Mouse (Mus musculus) heart, embryonic 13.5 days (tissue): ENCODE measurements around the gene Epb42. TPM values are rescaled to one million over a fixed set of nuclear protein-coding genes. Genes with fewer than 3 reads are reported as not detected.
"Not testable (repeated sequence)": the region's sequence is repeated elsewhere in the genome, so short reads cannot be mapped to it uniquely, and the experiment has no call there.

Experiments used
- ATAC-seq: fragments of 200-750 bp; cut with Nextera tagmentation; 2 replicates; pipeline ENCODE4 v1.8.0; 2017; ENCODE audit warnings: moderate TSS enrichment; ENCODE audit not compliant: insufficient number of reproducible peaks, low FRiP score, low TSS enrichment; ENCODE audit errors: extremely low read depth
- H3K27ac ChIP-seq: fragments of 300-500 bp; sonication (generic); replicated peaks from 2 replicates; pipeline ENCODE4 v1.5.1; 2015; ENCODE audit warnings: moderate library complexity, mild to moderate bottlenecking, inconsistent platforms
- H3K27me3 ChIP-seq: fragments of 300-500 bp; sonication (generic); replicated peaks from 2 replicates; pipeline ENCODE4 v1.6.1; 2015; ENCODE audit warnings: mild to moderate bottlenecking, inconsistent platforms
- H3K36me3 ChIP-seq: fragments of 300-500 bp; sonication (generic); 2 replicates; pipeline ENCODE4 v1.6.1; 2015; ENCODE audit warnings: mild to moderate bottlenecking, inconsistent platforms
- H3K4me1 ChIP-seq: fragments of 300-500 bp; sonication (generic); 2 replicates; pipeline ENCODE4 v1.6.1; 2015; ENCODE audit warnings: inconsistent platforms
- H3K4me2 ChIP-seq: fragments of 300-500 bp; sonication (generic); 2 replicates; pipeline ENCODE4 v1.6.1; 2015; ENCODE audit warnings: inconsistent platforms, mild to moderate bottlenecking, moderate library complexity
- H3K4me3 ChIP-seq: fragments of 300-500 bp; sonication (generic); 2 replicates; pipeline ENCODE4 v1.5.1; 2015; ENCODE audit warnings: moderate library complexity, mild to moderate bottlenecking, inconsistent platforms
- H3K9ac ChIP-seq: fragments of 300-500 bp; sonication (generic); 2 replicates; pipeline ENCODE4 v1.6.1; 2015; ENCODE audit warnings: inconsistent platforms, mild to moderate bottlenecking, moderate library complexity
- H3K9me3 ChIP-seq: fragments of 300-500 bp; sonication (generic); 2 replicates; pipeline ENCODE4 v1.6.1; 2016; ENCODE audit warnings: inconsistent platforms
- WGBS: fragments of 180-500 bp; shearing (Covaris S2); methylation state at CpG from one replicate; pipeline ENCODE4 v1.1.7; 2015; ENCODE audit warnings: mixed read lengths; 5-methylcytosine and 5-hydroxymethylcytosine counted together
- polyA plus RNA-seq: library from polyadenylated mRNA; unstranded; fragments of >200 nt; fragmentation: Nextera tagmentation; extraction: Ambion mirVana; gene quantifications from 2 replicates; pipeline ENCODE4 v1.2.1, GENCODE M21; 2015

Epb42 gene
- polyA plus RNA-seq, 1 experiment from 2014 or later = 8.5 TPM

DNA sequence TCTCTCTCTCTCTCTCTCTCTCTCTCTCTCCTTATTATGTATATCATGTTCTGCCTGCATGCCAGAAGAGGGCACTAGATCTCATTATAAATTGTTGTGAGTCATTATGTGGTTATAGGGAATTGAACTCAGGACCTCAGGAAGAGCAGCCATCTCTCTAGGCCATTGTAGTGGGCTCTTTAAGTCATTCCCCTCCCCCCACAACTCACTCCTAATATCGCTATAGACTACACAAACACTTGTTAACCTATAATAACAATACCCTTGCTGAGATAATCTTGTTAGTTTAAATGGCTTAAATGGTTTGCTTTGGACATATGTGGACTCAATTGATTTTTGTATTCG lies 58.2 kb downstream of the Epb42 start:
- H3K27ac ChIP-seq = no peak overlapping the region
- WGBS = 60% methylated on average over 2 of the region's 2 CpGs
- H3K9ac ChIP-seq = no peak overlapping the region

DNA sequence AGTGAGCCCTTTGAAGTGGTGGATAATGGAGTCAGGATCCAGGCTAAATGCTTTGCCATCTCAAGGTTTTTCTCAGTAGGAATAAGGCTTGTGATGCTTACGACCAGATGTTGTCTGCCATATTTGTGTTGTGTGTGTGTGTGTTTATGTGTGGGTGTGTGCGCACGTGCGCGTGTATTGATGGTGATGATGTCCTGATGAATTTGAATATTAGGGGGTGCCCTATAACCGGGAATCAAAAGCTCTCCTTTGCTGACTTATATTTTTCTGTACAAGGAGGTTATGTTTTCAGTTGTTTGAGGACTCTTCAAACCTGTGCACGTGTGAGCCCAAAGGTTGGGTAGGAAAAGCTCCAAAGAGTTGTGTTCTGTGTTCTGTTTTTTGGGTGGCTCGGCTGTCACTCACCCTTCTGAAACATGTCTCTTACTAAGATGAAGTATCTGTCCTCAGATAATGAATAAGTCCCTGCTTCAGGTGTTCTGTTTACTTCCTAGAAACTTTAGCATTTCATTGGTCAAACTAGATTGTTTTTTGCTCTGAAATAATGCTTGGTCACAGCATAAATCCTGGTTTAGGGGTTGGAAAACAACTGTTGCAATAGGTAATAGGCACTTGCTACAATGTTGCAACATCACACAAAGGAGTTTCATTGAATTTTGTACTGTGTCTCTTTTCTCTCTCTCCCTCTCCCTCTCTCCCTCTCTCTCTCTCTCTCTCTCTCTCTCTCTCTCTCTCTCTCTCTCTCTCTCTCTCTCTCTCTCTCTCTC lies 58.8 kb downstream of the Epb42 start:
- Histone ChIP-seq H3K9me3 (no peaks in the 10 kb centered on the region), H3K27ac (no peak overlapping the region), H3K27me3 (peaks cover 3% of the 10 kb centered on the region), H3K9ac (peak overlapping the region; percentile 91), H3K36me3 (no peaks in the 10 kb centered on the region), H3K4me3 (peak overlapping the region; percentile 84), H3K4me1 (peaks cover 3% of the 10 kb centered on the region; the same call in 1 of the 2 replicates), H3K4me2 (peak overlapping the region; percentile 94)
- ATAC-seq = no peak
- 80% methylated on average over 8 of the region's 8 CpGs for WGBS

More for the DNA sequence above, 58.2 kb downstream of the Epb42 start:
- Histone ChIP-seq H3K4me2 (no peak overlapping the region), H3K9me3 (no peaks in the 10 kb centered on the region), H3K27me3 (no peaks in the 10 kb centered on the region), H3K36me3 (no peaks in the 10 kb centered on the region), H3K4me3 (no peak overlapping the region), H3K4me1 (peaks cover 3% of the 10 kb centered on the region; the same call in 1 of the 2 replicates)
- no peak for ATAC-seq

- Histone ChIP-seq H3K36me3 (no peaks in the 10 kb centered on the region), H3K27ac (peak within 1 kb of the TSS; percentile 68), H3K4me2 (peak within 1 kb of the TSS; percentile 94), H3K9me3 (no peaks in the 10 kb centered on the region), H3K9ac (peak within 1 kb of the TSS; percentile 91), H3K27me3 (peaks cover 7% of the 10 kb centered on the region), H3K4me3 (peak within 1 kb of the TSS; percentile 84), H3K4me1 (peaks cover 3% of the 10 kb centered on the region; the same call in 1 of the 2 replicates)
- under 1% methylated on average over 68 of the region's 71 CpGs for WGBS
- peak; percentile 83 for ATAC-seq
These were observed 59.6 kb downstream of the Epb42 start, which contains the start of gene Tmem62 for GRCm38 (mm10) chr2:120976990-120977925. Gene Tmem62 (plus strand): TSS chr2:120977017.

DNA sequence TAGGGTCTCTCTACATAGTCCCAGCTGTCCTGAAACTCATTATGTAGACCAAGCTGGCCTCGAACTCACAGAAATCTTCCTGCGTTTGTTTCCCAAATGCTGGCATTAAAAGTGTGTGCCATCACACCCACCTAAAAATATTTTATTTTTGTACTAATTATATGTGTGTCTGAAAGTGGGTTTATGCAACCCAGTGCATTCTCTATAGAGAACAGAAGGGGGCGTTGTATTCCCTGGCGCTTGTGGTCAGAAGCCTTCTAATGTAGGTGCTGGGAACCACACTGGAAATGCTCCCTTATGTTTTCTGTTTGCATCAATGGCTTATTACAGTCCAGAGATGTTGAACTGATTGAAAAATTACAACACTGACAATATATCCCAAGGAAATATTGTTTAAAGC lies 60.6 kb downstream of the Epb42 start:
- Histone ChIP-seq H3K27me3 (peaks cover 7% of the 10 kb centered on the region), H3K4me2 (peak overlapping the region; percentile 94), H3K9me3 (no peaks in the 10 kb centered on the region), H3K4me3 (peak overlapping the region; percentile 84), H3K4me1 (peaks cover 5% of the 10 kb centered on the region), H3K36me3 (no peaks in the 10 kb centered on the region), H3K27ac (no peak overlapping the region), H3K9ac (no peak overlapping the region)
- WGBS = 50% methylated on average over 4 of the region's 4 CpGs
- ATAC-seq = no peak

- Histone ChIP-seq H3K9me3 (no peaks in the 10 kb centered on the region), H3K27me3 (peaks cover 7% of the 10 kb centered on the region), H3K4me2 (peak overlapping the region; percentile 34), H3K4me1 (peaks cover 21% of the 10 kb centered on the region), H3K36me3 (no peaks in the 10 kb centered on the region), H3K27ac (no peak overlapping the region), H3K9ac (no peak overlapping the region), H3K4me3 (no peak overlapping the region)
- 16% methylated on average over 5 of the region's 5 CpGs for WGBS
- ATAC-seq = no peak
These were observed 63.9 kb downstream of the Epb42 start for GRCm38 (mm10) chr2:120972964-120973363.

DNA sequence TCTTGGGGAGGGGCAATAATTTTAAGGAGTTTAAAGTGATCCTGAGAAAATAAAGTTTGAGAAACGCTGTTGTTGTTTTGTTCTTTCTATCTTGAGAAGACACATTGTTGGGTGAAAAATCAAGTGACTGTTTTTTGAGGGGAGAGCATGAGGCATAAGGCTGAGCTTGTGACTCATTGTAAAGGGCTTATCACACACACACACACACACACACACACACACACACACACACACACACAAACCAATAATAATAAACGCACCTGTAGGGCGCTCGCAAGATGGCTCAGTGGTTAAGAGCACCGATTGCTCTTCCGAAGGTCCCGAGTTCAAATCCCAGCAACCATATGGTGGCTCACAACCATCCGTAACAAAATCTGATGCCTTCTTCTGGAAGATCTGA lies 64.6 kb downstream of the Epb42 start:
- H3K27me3 ChIP-seq, H3K4me3 ChIP-seq, H3K9me3 ChIP-seq, H3K36me3 ChIP-seq, H3K9ac ChIP-seq, ATAC-seq, H3K4me2 ChIP-seq, H3K27ac ChIP-seq: not testable (repeated sequence)
- H3K4me1 ChIP-seq = peaks cover 19% of the 10 kb centered on the region
- 91% methylated on average over 8 of the region's 8 CpGs for WGBS

- ATAC-seq = no peak
- 85% methylated on average over 4 of the region's 4 CpGs for WGBS
- Histone ChIP-seq H3K9ac (no peak overlapping the region), H3K4me3 (no peak overlapping the region), H3K27ac (no peak overlapping the region), H3K4me1 (peaks cover 19% of the 10 kb centered on the region), H3K4me2 (no peak overlapping the region), H3K27me3 (peaks cover 7% of the 10 kb centered on the region), H3K36me3 (peaks cover 7% of the 10 kb centered on the region; the same call in 1 of the 2 replicates), H3K9me3 (no peaks in the 10 kb centered on the region)
These were observed 65.1 kb downstream of the Epb42 start for GRCm38 (mm10) chr2:120971766-120972165.

- peak within 1 kb of the TSS; percentile 83 for H3K4me3 ChIP-seq
These were observed 66.3 kb downstream of the Epb42 start, which contains the start of gene Ubr1 for GRCm38 (mm10) chr2:120970559-120971080. Gene Ubr1 (minus strand): TSS chr2:120970715.

GRCm38 (mm10) chr2:120970045-120970539 lies 66.8 kb downstream of the Epb42 start:
- Histone ChIP-seq H3K27me3 (peaks cover 7% of the 10 kb centered on the region), H3K36me3 (peaks cover 12% of the 10 kb centered on the region; the same call in 1 of the 2 replicates), H3K4me2 (peak overlapping the region; percentile 89), H3K9ac (peak overlapping the region; percentile 93), H3K9me3 (no peaks in the 10 kb centered on the region), H3K4me1 (peaks cover 25% of the 10 kb centered on the region), H3K27ac (peak overlapping the region; percentile 84), H3K4me3 (peak overlapping the region; percentile 83)
- 1% methylated on average over 23 of the region's 23 CpGs for WGBS
- no peak for ATAC-seq

More at GRCm38 (mm10) chr2:120970559-120971080, 66.3 kb downstream of the Epb42 start, which contains the start of gene Ubr1:
- Histone ChIP-seq H3K27me3 (peaks cover 7% of the 10 kb centered on the region), H3K4me1 (peaks cover 25% of the 10 kb centered on the region), H3K36me3 (peaks cover 12% of the 10 kb centered on the region; the same call in 1 of the 2 replicates), H3K4me2 (peak within 1 kb of the TSS; percentile 89), H3K27ac (peak within 1 kb of the TSS; percentile 84), H3K9me3 (no peaks in the 10 kb centered on the region), H3K9ac (peak within 1 kb of the TSS; percentile 93)
- peak; percentile 57; the same call in 1 of the 2 replicates for ATAC-seq
- WGBS = under 1% methylated on average over 35 of the region's 39 CpGs
